Mouse (Mus musculus) kidney, postnatal 25 days (tissue): ENCODE results near the gene Ddx41.
A peak's percentile ranks its signal among the peaks of the same experiment; 100 is the strongest.

Source experiments
- DNase-seq, 2 experiments: peaks; one replicate each; pipeline ENCODE4 v3.0.0; 2021; ENCODE audit warnings: mixed read lengths in 2 of 2

The Ddx41 gene

GRCm38 (mm10) chr13:55540933-55541332, 4.5 kb upstream of the Ddx41 start:
- DNase-seq: peak; percentile 49 to 52

- DNase-seq: peak in 1 of 2 experiments; percentile 40
Measured at GRCm38 (mm10) chr13:55535796-55536193, 663 bp downstream of the Ddx41 start.

GRCm38 (mm10) chr13:55535191-55535590, 1.3 kb downstream of the Ddx41 start:
- no peak for DNase-seq

DNA sequence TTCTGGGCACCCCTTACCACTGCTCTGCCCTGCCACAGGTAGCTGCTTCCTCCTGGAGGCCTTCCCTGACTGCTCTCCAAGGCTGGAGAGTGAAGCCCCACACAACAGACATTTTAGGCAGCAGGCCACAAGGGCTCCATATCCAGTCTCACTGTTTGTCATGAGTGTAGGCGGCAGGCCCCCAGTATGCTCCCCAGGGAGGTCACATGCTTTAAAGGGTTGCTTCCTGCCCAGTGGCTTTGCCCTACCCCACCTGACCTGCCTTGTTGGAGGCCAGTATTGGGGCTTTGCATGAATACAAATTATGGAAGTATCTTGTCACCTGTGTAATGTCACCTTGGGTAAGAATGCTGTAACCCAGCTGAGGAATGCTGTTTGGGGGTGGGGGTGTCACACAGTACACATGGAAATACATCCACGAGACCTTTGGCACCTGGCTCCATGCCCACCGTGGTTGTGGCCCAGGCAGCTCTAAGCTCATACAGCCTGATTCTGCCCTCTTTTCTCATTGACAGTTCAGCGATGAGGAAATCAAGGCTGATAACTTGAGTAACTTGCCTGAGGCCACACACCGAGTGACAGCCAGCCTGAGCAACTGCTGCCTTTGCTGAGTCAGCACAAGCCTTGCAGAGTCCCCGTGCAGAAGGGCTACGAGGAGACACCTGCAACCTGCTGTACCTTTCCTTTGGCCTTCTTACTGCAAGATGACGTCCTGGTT, 7.1 kb downstream of the Ddx41 start, which contains the start of gene Dok3:
Gene Dok3, minus strand, starts transcription at position 99 of the 718 bp plus-strand sequence.
- DNase-seq: peak in 1 of 2 experiments; percentile 39

DNA sequence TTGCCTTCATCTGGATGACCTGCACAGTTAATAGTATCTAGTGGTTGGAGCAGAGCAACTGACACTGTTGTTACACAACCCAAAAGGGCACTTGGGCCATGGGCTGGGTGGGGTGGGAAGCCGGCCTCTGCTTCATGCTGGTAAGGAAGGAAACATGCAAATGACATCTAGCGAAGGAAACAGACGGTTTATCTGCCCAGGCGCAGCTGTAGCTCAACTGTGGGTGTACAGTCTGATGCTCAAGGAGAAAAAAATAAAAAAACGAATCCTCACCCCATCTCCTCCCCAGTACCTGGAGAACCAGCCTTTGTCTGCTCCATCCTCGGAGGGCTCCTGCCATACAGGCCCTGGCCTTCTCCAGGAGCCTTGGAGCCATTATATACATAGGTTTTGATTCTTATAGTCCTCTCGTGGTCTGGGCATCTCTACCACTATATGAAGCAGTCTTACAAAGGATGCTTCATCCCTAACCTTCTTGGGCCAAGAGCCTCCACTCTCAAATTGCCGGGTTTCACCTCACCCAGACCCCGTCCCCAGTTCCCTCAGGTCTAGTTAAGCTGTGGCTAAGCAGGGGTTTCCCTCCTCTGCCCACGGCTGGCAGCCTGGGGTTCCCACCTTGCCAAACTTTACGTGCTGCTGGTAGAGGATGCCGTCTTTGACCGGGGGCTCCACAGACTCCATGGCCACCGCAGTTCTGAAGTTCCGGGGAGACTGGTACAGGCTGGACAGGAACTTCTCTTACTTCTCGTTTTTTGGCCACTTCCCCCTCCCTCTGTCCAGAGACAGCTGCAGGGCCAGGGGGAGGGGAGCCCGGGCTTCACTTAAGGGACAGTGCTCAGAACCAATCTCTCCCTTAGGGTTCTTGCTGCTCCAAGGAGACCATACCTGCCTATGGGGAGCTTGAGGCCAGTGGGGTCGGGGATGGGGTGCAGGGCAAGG, 8.4 kb downstream of the Ddx41 start:
- no peak for DNase-seq

- no peak for DNase-seq
Measured at GRCm38 (mm10) chr13:55527212-55527611, 9.2 kb downstream of the Ddx41 start.

DNA sequence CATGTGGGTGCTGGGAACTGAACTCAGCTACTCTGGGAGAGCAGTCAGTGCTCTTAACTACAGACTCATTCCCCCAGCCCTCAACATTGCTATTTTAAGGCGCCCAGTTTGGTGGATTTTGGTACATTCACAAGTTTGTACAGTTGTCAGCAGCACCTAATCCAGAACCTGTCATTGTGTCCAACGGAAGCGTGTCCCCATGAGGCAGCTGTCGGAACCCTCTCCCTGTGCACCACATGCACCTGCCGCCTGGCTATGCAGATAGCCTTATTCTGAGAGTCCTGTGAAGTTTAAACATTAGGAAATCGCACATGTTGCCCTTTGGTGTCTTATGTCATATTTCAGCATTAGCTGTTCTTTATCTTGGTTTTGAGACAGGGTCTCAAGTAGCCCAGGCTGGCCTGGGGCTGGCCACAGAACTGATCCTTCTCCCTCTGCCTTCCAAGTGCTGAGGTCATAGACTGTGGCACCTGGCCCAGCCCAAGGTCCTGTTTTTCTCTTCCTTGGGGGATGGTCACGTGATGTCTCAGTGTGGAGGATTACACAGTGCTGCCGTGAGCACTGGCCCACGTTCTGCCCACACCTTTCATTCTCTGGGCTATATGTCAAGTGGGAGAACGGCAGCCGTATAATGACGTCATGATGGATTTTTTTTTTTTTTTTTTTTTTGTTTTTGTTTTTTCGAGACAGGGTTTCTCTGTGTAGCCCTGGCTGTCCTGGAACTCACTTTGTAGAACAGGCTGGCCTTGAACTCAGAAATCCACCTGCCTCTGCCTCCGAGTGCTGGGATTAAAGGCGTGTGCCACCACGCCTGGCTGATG, 10.5 kb downstream of the Ddx41 start:
- no peak for DNase-seq

DNA sequence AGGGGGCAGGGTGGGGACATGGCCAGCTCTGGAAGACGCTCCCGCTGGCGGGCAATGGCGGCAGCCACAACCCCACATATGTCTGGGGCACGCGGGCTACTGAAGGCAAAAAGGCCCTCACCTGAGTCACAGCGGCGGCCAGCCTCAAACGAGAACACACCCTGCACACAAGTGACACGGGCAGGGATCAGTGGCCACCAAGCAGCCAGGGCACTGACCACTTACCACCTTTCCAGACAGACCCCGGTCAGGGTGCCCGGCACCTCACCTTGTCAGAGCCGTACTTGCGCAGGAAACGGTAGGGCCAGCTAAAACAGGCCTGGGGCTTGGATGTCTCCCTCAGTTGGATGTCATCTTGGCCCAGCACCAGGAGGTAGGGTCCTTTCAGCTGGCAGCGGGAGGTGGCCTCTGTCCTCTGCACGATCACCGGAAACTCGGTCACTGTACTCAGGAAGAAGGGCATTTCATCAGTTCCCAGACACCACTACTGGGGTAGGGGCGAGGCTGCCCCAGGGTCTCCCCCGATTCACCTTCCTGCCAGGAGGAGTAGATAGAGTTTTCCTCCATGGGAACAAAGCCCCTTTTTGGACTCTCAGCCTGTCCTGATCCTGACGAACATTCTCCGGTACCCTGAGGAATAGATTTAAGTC, 12.4 kb downstream of the Ddx41 start:
- no peak for DNase-seq

DNA sequence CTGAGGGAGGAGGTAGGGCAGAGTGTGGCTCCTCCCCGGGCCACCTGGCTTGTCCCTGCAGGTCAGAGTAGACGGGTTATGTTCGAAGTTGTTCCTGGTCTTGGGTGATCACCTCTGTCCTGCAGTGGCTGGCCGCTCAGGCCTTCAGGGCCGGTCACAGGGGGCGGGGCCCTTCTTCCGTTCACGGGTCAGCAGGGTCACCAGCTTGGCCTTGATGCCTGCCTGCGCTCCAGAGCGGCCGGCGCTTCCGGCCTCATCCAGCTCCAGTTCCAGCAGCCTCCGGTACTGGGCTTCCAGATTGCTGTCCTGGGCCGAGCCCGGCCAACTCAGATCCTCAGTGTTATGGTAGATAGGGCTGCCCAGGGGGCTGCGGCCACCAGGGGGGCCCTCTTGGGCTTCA, 13.2 kb downstream of the Ddx41 start:
- peak; percentile 79 to 85 for DNase-seq

DNA sequence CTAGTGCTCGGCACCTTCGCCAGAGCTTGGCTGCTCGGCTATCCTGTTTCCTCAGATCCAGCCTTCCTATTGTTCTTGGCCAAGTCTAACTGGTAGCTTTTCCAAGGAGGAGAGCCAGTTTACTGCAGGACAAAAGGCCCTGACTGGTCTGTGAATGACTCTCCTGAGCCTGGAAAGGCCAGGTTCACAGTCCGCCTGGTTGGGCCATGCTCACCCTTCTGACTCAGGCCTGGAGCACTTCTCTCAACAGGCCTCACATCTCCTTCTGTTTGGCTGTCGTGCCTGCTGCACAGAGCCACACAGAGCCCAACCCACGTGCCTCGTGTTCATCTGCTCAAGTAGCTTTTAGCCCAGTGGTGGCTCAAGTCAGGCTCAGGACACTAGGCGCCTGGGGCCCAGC, 13.7 kb downstream of the Ddx41 start:
- no peak for DNase-seq

DNA sequence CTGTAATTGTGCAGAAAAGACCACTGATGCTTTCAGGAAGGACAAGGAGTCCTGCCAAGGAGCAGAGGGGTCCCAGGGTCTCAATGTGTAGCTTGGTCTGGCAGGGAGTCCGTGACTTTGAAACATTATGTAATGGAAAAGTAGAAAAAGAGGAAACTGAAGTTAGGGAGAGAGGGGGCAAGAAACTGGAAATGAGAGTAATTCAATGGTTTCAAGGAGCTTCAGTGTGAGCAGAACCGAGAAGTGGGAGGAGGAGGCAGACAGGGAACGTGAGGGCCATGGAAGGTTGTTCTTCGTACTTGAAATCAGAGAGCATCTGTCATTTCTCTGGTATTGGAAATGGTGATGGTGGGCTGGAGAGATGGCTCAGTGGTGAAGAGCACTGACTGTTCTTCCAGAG, 16.9 kb downstream of the Ddx41 start:
- DNase-seq: no peak

- peak; percentile 84 to 96 for DNase-seq
Measured at GRCm38 (mm10) chr13:55516955-55517354, 19.5 kb downstream of the Ddx41 start.

GRCm38 (mm10) chr13:55513828-55514227, 22.6 kb downstream of the Ddx41 start:
- DNase-seq: no peak

- peak; percentile 89 to 92 for DNase-seq
Measured at GRCm38 (mm10) chr13:55513111-55513748, 23.2 kb downstream of the Ddx41 start, which contains the start of gene Pdlim7. TSS of gene Pdlim7 (minus strand) at chr13:55513676.

DNA sequence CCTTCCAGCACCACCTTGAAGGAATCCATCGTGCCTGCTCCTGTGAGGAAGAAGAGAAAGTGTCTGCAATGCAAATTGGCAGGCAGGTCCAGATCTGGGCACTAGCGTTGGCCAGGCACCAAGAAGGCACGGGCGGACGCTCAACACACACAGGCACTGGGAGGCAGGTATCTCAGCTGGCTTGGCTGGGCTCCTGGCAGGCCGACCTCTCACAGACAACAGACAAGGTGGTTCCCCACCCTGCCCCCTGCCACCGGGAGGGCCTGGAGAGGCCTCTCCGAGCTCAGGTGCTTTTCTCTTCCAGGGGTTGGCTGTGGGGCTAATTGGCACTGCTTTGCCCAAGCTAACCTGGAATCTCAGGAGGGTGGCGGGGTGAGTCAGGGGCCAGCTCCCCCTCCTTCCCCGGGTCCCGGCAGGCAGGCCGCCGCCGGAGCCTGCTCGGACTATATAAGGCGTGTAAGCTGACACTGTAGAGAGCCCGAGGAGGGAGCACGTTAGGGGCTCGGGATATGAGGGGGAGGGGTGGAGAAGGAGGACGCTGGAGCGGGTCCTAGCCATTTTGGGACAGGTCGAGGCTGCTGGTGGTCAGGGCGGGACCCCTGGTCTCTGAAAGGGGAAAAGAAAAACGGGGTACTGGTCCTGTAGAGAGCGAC, 24.0 kb downstream of the Ddx41 start:
- peak; percentile 72 to 82 for DNase-seq

DNA sequence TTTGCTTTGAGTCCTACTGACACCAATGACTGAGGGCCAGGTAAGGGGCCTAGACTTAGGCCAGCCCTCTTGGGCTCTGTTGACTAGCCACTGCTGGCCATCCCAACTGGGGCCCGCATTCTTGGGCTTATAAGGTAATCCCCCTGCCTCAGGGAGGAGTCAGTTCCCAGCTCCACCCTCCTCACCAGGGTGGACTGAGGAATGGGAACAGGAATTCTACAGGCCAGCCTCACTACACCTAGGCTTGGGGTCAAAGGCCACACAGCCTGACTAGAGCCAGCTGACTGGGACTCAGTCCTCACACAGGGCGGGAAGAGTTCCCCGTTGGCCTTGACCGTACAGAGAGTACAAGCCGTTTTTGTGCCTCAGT, 25.0 kb downstream of the Ddx41 start:
- peak in 1 of 2 experiments; percentile 50 for DNase-seq

DNA sequence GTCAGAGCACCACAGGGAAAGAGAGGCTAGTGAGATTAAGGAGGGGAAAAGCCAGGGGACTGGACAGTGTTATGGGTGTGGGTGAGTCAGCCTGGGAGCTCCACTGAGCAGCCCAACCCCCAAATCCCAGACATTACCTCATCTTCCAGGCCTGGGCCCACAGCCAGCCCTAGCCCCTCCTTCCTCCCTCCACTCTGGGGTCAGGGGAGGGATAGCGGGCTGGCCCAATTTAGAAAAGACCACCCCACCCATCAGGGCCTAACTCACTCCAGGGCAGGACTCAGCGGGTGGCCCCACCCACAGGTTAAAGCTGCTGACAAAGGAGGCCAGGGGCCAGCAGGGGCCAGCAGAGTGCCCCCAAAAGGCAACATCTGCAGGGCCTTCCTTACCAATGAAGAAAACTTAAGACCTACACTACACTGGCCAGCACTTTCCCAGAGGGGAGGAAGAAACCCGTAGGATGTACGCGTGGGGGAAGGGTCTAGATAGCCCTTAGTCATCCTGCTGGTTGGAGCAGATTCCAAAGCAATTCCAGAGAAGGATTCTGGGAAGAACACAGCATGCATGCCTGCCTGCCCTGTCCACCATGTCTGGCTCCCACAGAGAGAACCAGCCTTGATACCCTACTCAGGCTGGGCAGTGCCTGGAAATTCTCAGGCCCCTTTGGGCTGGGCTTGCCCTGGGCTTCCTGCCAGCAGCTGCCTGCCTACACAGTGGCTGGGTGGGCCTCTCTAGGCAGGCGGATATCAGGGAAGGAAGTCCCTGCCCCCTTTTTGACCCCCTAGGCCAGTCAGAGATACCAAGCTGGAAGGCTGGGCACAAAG, 25.6 kb downstream of the Ddx41 start:
- peak; percentile 73 to 83 for DNase-seq

DNA sequence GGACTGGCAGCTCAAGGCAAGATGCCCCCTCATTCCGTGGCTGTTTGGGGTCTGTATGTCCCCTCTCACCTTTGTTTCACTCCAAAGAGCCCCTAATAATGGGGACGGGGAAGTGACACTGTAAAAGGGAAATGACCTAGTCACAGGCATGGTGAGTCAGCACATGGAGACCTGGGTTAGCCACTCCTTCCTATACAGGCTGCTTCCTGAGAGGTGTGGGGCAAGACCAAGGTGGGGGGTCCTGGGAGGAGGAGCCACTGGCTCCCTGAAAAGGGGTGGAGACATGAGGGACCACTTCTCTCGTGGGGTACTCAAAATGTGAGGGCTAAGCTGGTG, 26.2 kb downstream of the Ddx41 start:
- no peak for DNase-seq

- no peak for DNase-seq
Measured at GRCm38 (mm10) chr13:55508531-55508930, 27.9 kb downstream of the Ddx41 start.

GRCm38 (mm10) chr13:55507877-55508276, 28.6 kb downstream of the Ddx41 start:
- no peak for DNase-seq
